Mouse (Mus musculus): ENCODE results near the gene Aspscr1. TPM values are rescaled to one million over a fixed set of nuclear protein-coding genes. Genes with fewer than 3 reads are reported as not detected.

The Aspscr1 gene
- polyA plus RNA-seq, 1 experiment from 2014 or later = 144 TPM

DNA sequence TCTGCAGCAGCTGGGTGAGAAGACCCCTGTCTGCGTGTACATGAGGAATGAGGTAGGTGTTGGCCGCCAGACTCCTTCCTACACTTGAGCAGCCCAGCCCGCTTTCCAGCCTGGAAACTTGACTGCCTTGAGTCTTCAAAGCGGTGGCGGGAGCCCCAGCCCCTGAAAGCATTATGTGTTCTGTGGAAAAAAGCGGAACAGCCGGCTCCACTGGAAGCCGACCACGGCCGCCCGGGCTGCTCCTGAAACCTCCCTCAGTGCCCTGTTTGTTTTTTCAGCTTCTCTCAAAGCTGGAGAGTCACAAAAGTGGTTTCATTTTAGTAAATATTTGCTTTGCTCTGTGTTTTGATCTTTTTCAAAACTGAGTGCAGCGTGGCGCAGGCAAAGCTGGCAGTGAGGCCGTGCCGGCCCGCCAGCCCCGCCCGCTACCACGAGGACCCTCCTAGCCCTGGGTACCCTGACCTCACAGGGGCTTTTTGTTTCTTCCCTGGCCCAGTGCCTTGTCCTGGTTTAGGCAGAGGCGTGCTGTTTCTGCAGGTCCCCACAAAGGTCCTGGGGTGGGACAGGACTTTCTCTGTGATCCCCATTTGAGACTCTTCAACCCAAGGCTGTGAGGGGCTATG, 14.0 kb downstream of the Aspscr1 start:
- no peak for ATAC-seq
- Histone ChIP-seq H3K36me3 (ENCODE audit: control insufficient read depth, insufficient read depth, low read length) (peaks cover 20% of the 10 kb centered on the region), H3K4me2 (ENCODE audit: low read length) (no peak overlapping the region), H3K27ac (ENCODE audit: low read length) (no peak overlapping the region), H3K9me3 (replicated peaks; ENCODE audit: control insufficient read depth, low read length, poor library complexity, severe bottlenecking) (no peaks in the 10 kb centered on the region), H3K4me3 (ENCODE audit: low read depth, low read length) (no peak overlapping the region), H3K27me3 (ENCODE audit: control insufficient read depth, insufficient read depth, low read depth, low read length) (no peaks in the 10 kb centered on the region), H3K4me1 (ENCODE audit: control insufficient read depth, insufficient read depth, low read length) (no peaks in the 10 kb centered on the region), H3K9ac (ENCODE audit: low read depth, low read length) (no peak overlapping the region)
- 73% methylated on average over 20 of the region's 20 CpGs for WGBS

DNA sequence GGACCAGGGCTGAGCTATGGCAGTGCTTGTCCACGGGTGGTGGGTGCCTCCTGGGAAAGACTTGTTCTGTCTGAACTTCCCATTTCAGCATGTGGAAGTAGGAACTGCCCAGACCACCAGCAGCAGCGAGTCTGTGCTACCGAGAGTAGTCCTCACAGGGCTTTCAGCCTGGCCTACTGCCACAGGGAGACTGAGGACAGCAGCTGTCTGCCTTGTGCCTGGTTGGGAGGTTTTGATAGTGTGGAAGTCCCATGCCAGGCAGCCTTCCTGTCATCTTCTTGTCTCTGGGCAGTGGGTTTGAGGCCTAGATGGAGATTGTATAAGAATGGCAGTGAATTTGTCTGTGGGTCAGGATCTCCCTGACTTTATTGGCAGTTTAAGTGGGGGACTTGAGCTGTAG, 16.6 kb downstream of the Aspscr1 start:
- H3K27ac ChIP-seq (ENCODE audit: low read length) = no peak overlapping the region
- no peaks in the 10 kb centered on the region for H3K9me3 ChIP-seq (replicated peaks; ENCODE audit: control insufficient read depth, low read length, poor library complexity, severe bottlenecking)
- H3K27me3 ChIP-seq (ENCODE audit: control insufficient read depth, insufficient read depth, low read depth, low read length) = no peaks in the 10 kb centered on the region
- H3K4me2 ChIP-seq (ENCODE audit: low read length) = no peak overlapping the region
- 83% methylated on average over 3 of the region's 3 CpGs for WGBS
- H3K4me3 ChIP-seq (ENCODE audit: low read depth, low read length) = no peak overlapping the region
- no peak overlapping the region for H3K9ac ChIP-seq (ENCODE audit: low read depth, low read length)
- no peaks in the 10 kb centered on the region for H3K4me1 ChIP-seq (ENCODE audit: control insufficient read depth, insufficient read depth, low read length)
- peaks cover 15% of the 10 kb centered on the region for H3K36me3 ChIP-seq (ENCODE audit: control insufficient read depth, insufficient read depth, low read length)
- ATAC-seq = no peak

- no peak for ATAC-seq
- Histone ChIP-seq H3K9ac (ENCODE audit: low read depth, low read length) (no peak overlapping the region), H3K36me3 (ENCODE audit: control insufficient read depth, insufficient read depth, low read length) (peaks cover 9% of the 10 kb centered on the region; the same call in 1 of the 2 replicates), H3K27ac (ENCODE audit: low read length) (no peak overlapping the region), H3K27me3 (ENCODE audit: control insufficient read depth, insufficient read depth, low read depth, low read length) (no peaks in the 10 kb centered on the region), H3K9me3 (replicated peaks; ENCODE audit: control insufficient read depth, low read length, poor library complexity, severe bottlenecking) (no peaks in the 10 kb centered on the region), H3K4me2 (ENCODE audit: low read length) (no peak overlapping the region), H3K4me3 (ENCODE audit: low read depth, low read length) (no peak overlapping the region), H3K4me1 (ENCODE audit: control insufficient read depth, insufficient read depth, low read length) (peaks cover 6% of the 10 kb centered on the region; the same call in 1 of the 2 replicates)
- WGBS = 94% methylated on average over 4 of the region's 4 CpGs
Observed at GRCm38 (mm10) chr11:120692471-120693011, 19.8 kb downstream of the Aspscr1 start.

DNA sequence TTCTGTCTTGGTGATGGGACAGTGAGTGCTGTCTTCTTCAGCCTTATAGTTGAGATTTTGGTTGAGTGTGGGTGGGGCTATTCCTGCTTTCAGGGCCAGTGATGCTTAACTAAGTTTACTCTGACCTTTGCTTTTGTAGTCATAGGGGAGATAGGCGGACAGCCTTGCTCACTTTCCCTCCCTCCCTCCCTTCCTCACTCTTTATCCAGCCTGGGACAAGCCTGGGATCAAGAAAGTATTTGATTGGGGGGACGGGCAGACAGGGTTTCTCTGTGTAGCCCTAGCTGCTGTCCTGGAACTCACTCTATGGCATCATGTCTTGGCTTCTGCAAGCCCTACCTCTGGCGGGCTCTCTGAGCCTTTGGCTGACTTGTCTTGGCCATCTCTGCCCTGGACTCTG, 20.7 kb downstream of the Aspscr1 start:
- Histone ChIP-seq H3K9me3 (replicated peaks; ENCODE audit: control insufficient read depth, low read length, poor library complexity, severe bottlenecking) (no peaks in the 10 kb centered on the region), H3K4me3 (ENCODE audit: low read depth, low read length) (no peak overlapping the region), H3K27me3 (ENCODE audit: control insufficient read depth, insufficient read depth, low read depth, low read length) (no peaks in the 10 kb centered on the region), H3K27ac (ENCODE audit: low read length) (no peak overlapping the region), H3K36me3 (ENCODE audit: control insufficient read depth, insufficient read depth, low read length) (peaks cover 9% of the 10 kb centered on the region; the same call in 1 of the 2 replicates), H3K9ac (ENCODE audit: low read depth, low read length) (no peak overlapping the region), H3K4me1 (ENCODE audit: control insufficient read depth, insufficient read depth, low read length) (peaks cover 6% of the 10 kb centered on the region; the same call in 1 of the 2 replicates), H3K4me2 (ENCODE audit: low read length) (no peak overlapping the region)
- no peak for ATAC-seq
- 53% methylated on average over 3 of the region's 3 CpGs for WGBS

GRCm38 (mm10) chr11:120695184-120695583, 22.4 kb downstream of the Aspscr1 start:
- Histone ChIP-seq H3K27ac (ENCODE audit: low read length) (0 out of 2 replicates have a peak overlapping the region, but pooled peaks have one; percentile 4), H3K4me1 (ENCODE audit: control insufficient read depth, insufficient read depth, low read length) (peaks cover 6% of the 10 kb centered on the region; the same call in 1 of the 2 replicates), H3K9ac (ENCODE audit: low read depth, low read length) (no peak overlapping the region), H3K27me3 (ENCODE audit: control insufficient read depth, insufficient read depth, low read depth, low read length) (no peaks in the 10 kb centered on the region), H3K4me3 (ENCODE audit: low read depth, low read length) (no peak overlapping the region), H3K36me3 (ENCODE audit: control insufficient read depth, insufficient read depth, low read length) (peaks cover 2% of the 10 kb centered on the region; the same call in 1 of the 2 replicates), H3K4me2 (ENCODE audit: low read length) (no peak overlapping the region), H3K9me3 (replicated peaks; ENCODE audit: control insufficient read depth, low read length, poor library complexity, severe bottlenecking) (no peaks in the 10 kb centered on the region)
- ATAC-seq = peak; percentile 75
- WGBS = 10% methylated on average over 4 of the region's 4 CpGs

- Histone ChIP-seq H3K27me3 (ENCODE audit: control insufficient read depth, insufficient read depth, low read depth, low read length) (no peaks in the 10 kb centered on the region), H3K27ac (ENCODE audit: low read length) (0 out of 2 replicates have a peak overlapping the region, but pooled peaks have one; percentile 5), H3K36me3 (ENCODE audit: control insufficient read depth, insufficient read depth, low read length) (no peaks in the 10 kb centered on the region), H3K9ac (ENCODE audit: low read depth, low read length) (no peak overlapping the region), H3K4me1 (ENCODE audit: control insufficient read depth, insufficient read depth, low read length) (peaks cover 6% of the 10 kb centered on the region; the same call in 1 of the 2 replicates), H3K9me3 (replicated peaks; ENCODE audit: control insufficient read depth, low read length, poor library complexity, severe bottlenecking) (no peaks in the 10 kb centered on the region), H3K4me3 (ENCODE audit: low read depth, low read length) (no peak overlapping the region), H3K4me2 (ENCODE audit: low read length) (no peak overlapping the region)
- WGBS = 40% methylated on average over 12 of the region's 12 CpGs
- ATAC-seq = peak; percentile 63
Observed at GRCm38 (mm10) chr11:120695641-120696040, 22.9 kb downstream of the Aspscr1 start.

DNA sequence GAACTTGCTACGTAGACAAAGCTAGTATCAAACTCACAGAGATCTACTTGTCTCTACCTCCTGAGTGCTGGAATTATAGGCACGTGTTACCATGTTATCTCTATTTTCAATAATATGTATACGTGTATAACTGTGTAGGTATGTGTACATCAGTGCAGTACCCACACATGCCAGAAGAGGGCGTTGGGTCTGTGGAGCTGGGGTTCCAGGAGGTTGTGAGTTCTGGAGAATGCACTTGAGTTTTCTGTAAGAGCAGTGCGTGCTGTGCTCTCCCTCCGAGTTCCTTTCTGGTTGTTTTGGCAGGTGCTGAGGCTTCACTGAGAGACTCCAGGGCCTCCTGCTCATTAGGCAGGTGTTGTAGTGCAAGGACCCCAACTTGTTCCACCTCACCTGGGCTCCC, 23.8 kb downstream of the Aspscr1 start:
- 92% methylated on average over 6 of the region's 6 CpGs for WGBS
- peaks cover 4% of the 10 kb centered on the region; the same call in 1 of the 2 replicates for H3K36me3 ChIP-seq (ENCODE audit: control insufficient read depth, insufficient read depth, low read length)

GRCm38 (mm10) chr11:120697741-120698140, 25.0 kb downstream of the Aspscr1 start:
- Histone ChIP-seq H3K4me1 (ENCODE audit: control insufficient read depth, insufficient read depth, low read length) (peaks cover 6% of the 10 kb centered on the region; the same call in 1 of the 2 replicates), H3K36me3 (ENCODE audit: control insufficient read depth, insufficient read depth, low read length) (peaks cover 4% of the 10 kb centered on the region; the same call in 1 of the 2 replicates), H3K9ac (ENCODE audit: low read depth, low read length) (no peak overlapping the region), H3K4me3 (ENCODE audit: low read depth, low read length) (no peak overlapping the region), H3K9me3 (replicated peaks; ENCODE audit: control insufficient read depth, low read length, poor library complexity, severe bottlenecking) (no peaks in the 10 kb centered on the region), H3K27me3 (ENCODE audit: control insufficient read depth, insufficient read depth, low read depth, low read length) (no peaks in the 10 kb centered on the region), H3K4me2 (ENCODE audit: low read length) (no peak overlapping the region), H3K27ac (ENCODE audit: low read length) (no peak overlapping the region)
- WGBS = 70% methylated on average over 10 of the region's 10 CpGs
- no peak for ATAC-seq

More for the DNA sequence above, 23.8 kb downstream of the Aspscr1 start:
- Histone ChIP-seq H3K27me3 (ENCODE audit: control insufficient read depth, insufficient read depth, low read depth, low read length) (no peaks in the 10 kb centered on the region), H3K4me2 (ENCODE audit: low read length) (no peak overlapping the region), H3K9ac (ENCODE audit: low read depth, low read length) (no peak overlapping the region), H3K4me3 (ENCODE audit: low read depth, low read length) (no peak overlapping the region), H3K27ac (ENCODE audit: low read length) (no peak overlapping the region), H3K4me1 (ENCODE audit: control insufficient read depth, insufficient read depth, low read length) (peaks cover 6% of the 10 kb centered on the region; the same call in 1 of the 2 replicates), H3K9me3 (replicated peaks; ENCODE audit: control insufficient read depth, low read length, poor library complexity, severe bottlenecking) (no peaks in the 10 kb centered on the region)
- ATAC-seq = no peak

All from midbrain, embryonic 16.5 days (tissue).